Mouse (Mus musculus) liver, postnatal 0 days (tissue): ENCODE data around the gene Sdf4. TPM values are rescaled to one million over a fixed set of nuclear protein-coding genes. Genes with fewer than 3 reads are reported as not detected.
A peak's percentile ranks its signal among the peaks of the same experiment; 100 is the strongest.

Experiments used
- ATAC-seq: fragments of 200-750 bp; cut with Nextera tagmentation; 2 replicates; pipeline ENCODE4 v1.8.0; 2017; ENCODE audit warnings: mild to moderate bottlenecking, moderate library complexity
- DNase-seq: peaks from one replicate; pipeline ENCODE4 v3.0.0-alpha.2; 2016
- H3K27ac ChIP-seq: fragments of 300-500 bp; sonication (generic); 2 replicates; pipeline ENCODE4 v1.5.1; 2014; ENCODE audit warnings: antibody characterized with exemption, moderate library complexity, mild to moderate bottlenecking, low read depth
- H3K27me3 ChIP-seq: fragments of 300-500 bp; sonication (generic); 2 replicates; pipeline ENCODE4 v1.6.1; 2014; ENCODE audit warnings: low read length, control low read depth, mixed read lengths; ENCODE audit not compliant: insufficient read depth
- H3K36me3 ChIP-seq: fragments of 300-500 bp; sonication (generic); replicated peaks from 2 replicates; pipeline ENCODE4 v1.6.1; 2014; ENCODE audit warnings: mild to moderate bottlenecking, control low read depth, low read length, moderate library complexity, mixed read lengths; ENCODE audit not compliant: insufficient read depth
- H3K4me1 ChIP-seq: fragments of 300-500 bp; sonication (generic); 2 replicates; pipeline ENCODE4 v1.6.1; 2014; ENCODE audit warnings: antibody characterized with exemption, mild to moderate bottlenecking, control low read depth; ENCODE audit not compliant: insufficient read depth
- H3K4me2 ChIP-seq: fragments of 300-500 bp; sonication (generic); 2 replicates; pipeline ENCODE4 v1.6.1; 2014; ENCODE audit warnings: low read depth, mild to moderate bottlenecking, low read length, moderate library complexity, mixed read lengths
- H3K4me3 ChIP-seq: fragments of 300-500 bp; sonication (generic); 2 replicates; pipeline ENCODE4 v1.5.1; 2014; ENCODE audit warnings: low read depth, low read length
- H3K9ac ChIP-seq: fragments of 300-500 bp; sonication (generic); replicated peaks from 2 replicates; pipeline ENCODE4 v1.6.1; 2014; ENCODE audit warnings: mild to moderate bottlenecking, moderate library complexity
- H3K9me3 ChIP-seq: fragments of 300-500 bp; sonication (generic); 2 replicates; pipeline ENCODE4 v1.6.1; 2016; ENCODE audit warnings: mild to moderate bottlenecking, control low read depth, low read length, mixed read lengths
- CTCF ChIP-seq: sonication (generic); IDR thresholded peaks from 2 replicates; pipeline ENCODE4 v1.5.1; 2016; ENCODE audit warnings: antibody characterized with exemption, low read depth
- EP300 ChIP-seq: IDR thresholded peaks from 2 replicates; pipeline ENCODE4 v1.6.1; 2016; ENCODE audit warnings: antibody characterized with exemption, low read depth, mild to moderate bottlenecking
- WGBS: fragments of 180-500 bp; shearing (Covaris S2); extraction: QIAGEN DNeasy Blood & Tissue Kit; methylation state at CpG from one replicate; pipeline ENCODE4 v1.1.7; 2014; ENCODE audit not compliant: insufficient replicate concordance; 5-methylcytosine and 5-hydroxymethylcytosine counted together
- polyA plus RNA-seq: library from polyadenylated mRNA; unstranded; fragments of >200 nt; fragmentation: Nextera tagmentation; extraction: Ambion mirVana; gene quantifications from 2 replicates; pipeline ENCODE4 v1.2.1, GENCODE M21; 2015

Gene Sdf4
- polyA plus RNA-seq: 91.5 and 94.2 TPM in 2 replicates

GRCm38 (mm10) chr4:155992241-155992905 is at the start of gene Sdf4, which contains the start of gene B3galt6:
Sdf4 (plus strand) TSS chr4:155992872.
B3galt6 (minus strand) TSS chr4:155992649.
- H3K9ac ChIP-seq: peak within 1 kb of the TSS; percentile 97
- no peaks in the 10 kb centered on the region for H3K9me3 ChIP-seq
- peak; percentile 81 for TF ChIP-seq CTCF
- no peak for TF ChIP-seq EP300
- H3K4me3 ChIP-seq: peak within 1 kb of the TSS; percentile 99
- 2% methylated on average over 74 of the region's 99 CpGs for WGBS
- peak within 1 kb of the TSS; percentile 93 for H3K27ac ChIP-seq
- peaks cover 34% of the 10 kb centered on the region for H3K4me1 ChIP-seq
- ATAC-seq (peak; percentile 87), DNase-seq (peak; percentile 91)
- H3K4me2 ChIP-seq: peak within 1 kb of the TSS; percentile 97
- peaks cover 16% of the 10 kb centered on the region for H3K36me3 ChIP-seq
- no peaks in the 10 kb centered on the region for H3K27me3 ChIP-seq

- WGBS: 4% methylated on average over 17 of the region's 17 CpGs
These were observed 49.6 kb upstream of the Sdf4 start for GRCm38 (mm10) chr4:155943049-155943452.

GRCm38 (mm10) chr4:155943534-155944249 is 49.0 kb upstream of the Sdf4 start, which contains the start of gene Ube2j2:
Ube2j2 (plus strand) TSS chr4:155943831.
- H3K4me2 ChIP-seq: peak within 1 kb of the TSS; percentile 95
- H3K9ac ChIP-seq: peak within 1 kb of the TSS; percentile 87
- H3K36me3 ChIP-seq: peaks cover 20% of the 10 kb centered on the region; the same call in 1 of the 2 replicates
- H3K27ac ChIP-seq: peak within 1 kb of the TSS; percentile 72
- peak; percentile 98 for ATAC-seq
- peak within 1 kb of the TSS; percentile 95 for H3K4me3 ChIP-seq
- peaks cover 35% of the 10 kb centered on the region for H3K4me1 ChIP-seq
- TF ChIP-seq EP300 (no peak), CTCF (no peak)
- no peaks in the 10 kb centered on the region for H3K27me3 ChIP-seq
- H3K9me3 ChIP-seq: no peaks in the 10 kb centered on the region
- WGBS: under 1% methylated on average over 82 of the region's 85 CpGs
- peak; percentile 96 for DNase-seq

More at GRCm38 (mm10) chr4:155943049-155943452, 49.6 kb upstream of the Sdf4 start:
- Histone ChIP-seq H3K36me3 (peaks cover 14% of the 10 kb centered on the region; the same call in 1 of the 2 replicates), H3K9me3 (no peaks in the 10 kb centered on the region), H3K9ac (peak overlapping the region; percentile 87), H3K4me2 (peak overlapping the region; percentile 95), H3K4me1 (peaks cover 35% of the 10 kb centered on the region), H3K27me3 (no peaks in the 10 kb centered on the region), H3K4me3 (peak overlapping the region; percentile 95), H3K27ac (peak overlapping the region; percentile 72)
- TF ChIP-seq CTCF (no peak), EP300 (no peak)
- DNase-seq: no peak
- no peak; the same call in 1 of the 2 replicates for ATAC-seq

GRCm38 (mm10) chr4:155944271-155944670 is 48.4 kb upstream of the Sdf4 start:
- DNase-seq (no peak), ATAC-seq (peak; percentile 37)
- TF ChIP-seq CTCF (no peak), EP300 (no peak)
- peaks cover 25% of the 10 kb centered on the region for H3K36me3 ChIP-seq
- H3K4me3 ChIP-seq: peak overlapping the region; percentile 95
- peak overlapping the region; percentile 95 for H3K4me2 ChIP-seq
- peak overlapping the region; percentile 72 for H3K27ac ChIP-seq
- H3K27me3 ChIP-seq: no peaks in the 10 kb centered on the region
- peaks cover 35% of the 10 kb centered on the region for H3K4me1 ChIP-seq
- H3K9ac ChIP-seq: peak overlapping the region; percentile 87
- H3K9me3 ChIP-seq: no peaks in the 10 kb centered on the region
- WGBS: under 1% methylated on average over 17 of the region's 17 CpGs

GRCm38 (mm10) chr4:155947094-155947493 is 45.6 kb upstream of the Sdf4 start:
- no peaks in the 10 kb centered on the region for H3K27me3 ChIP-seq
- peaks cover 35% of the 10 kb centered on the region for H3K4me1 ChIP-seq
- H3K9me3 ChIP-seq: no peaks in the 10 kb centered on the region
- H3K27ac ChIP-seq: no peak overlapping the region
- no peak for ATAC-seq
- DNase-seq: no peak
- no peak overlapping the region for H3K4me3 ChIP-seq
- TF ChIP-seq CTCF (no peak), EP300 (no peak)
- peaks cover 53% of the 10 kb centered on the region for H3K36me3 ChIP-seq
- no peak overlapping the region for H3K9ac ChIP-seq
- H3K4me2 ChIP-seq: peak overlapping the region; percentile 8; the same call in 1 of the 2 replicates

GRCm38 (mm10) chr4:155955491-155955890 is 37.2 kb upstream of the Sdf4 start:
- DNase-seq (no peak), ATAC-seq (no peak)
- no peak for TF ChIP-seq CTCF
- TF ChIP-seq EP300: no peak
- WGBS: 89% methylated on average over 6 of the region's 6 CpGs
- no peaks in the 10 kb centered on the region for H3K27me3 ChIP-seq
- no peaks in the 10 kb centered on the region for H3K4me1 ChIP-seq
- no peak overlapping the region for H3K4me3 ChIP-seq
- no peak overlapping the region for H3K27ac ChIP-seq
- H3K4me2 ChIP-seq: no peak overlapping the region
- no peak overlapping the region for H3K9ac ChIP-seq
- no peaks in the 10 kb centered on the region for H3K9me3 ChIP-seq
- peaks cover 72% of the 10 kb centered on the region for H3K36me3 ChIP-seq
